Mouse (Mus musculus): ENCODE data around the gene Glyctk. TPM values are rescaled to one million over a fixed set of nuclear protein-coding genes. Genes with fewer than 3 reads are reported as not detected.

Gene Glyctk
- polyA plus RNA-seq, 1 experiment from 2014 or later, result 0.74 TPM

DNA sequence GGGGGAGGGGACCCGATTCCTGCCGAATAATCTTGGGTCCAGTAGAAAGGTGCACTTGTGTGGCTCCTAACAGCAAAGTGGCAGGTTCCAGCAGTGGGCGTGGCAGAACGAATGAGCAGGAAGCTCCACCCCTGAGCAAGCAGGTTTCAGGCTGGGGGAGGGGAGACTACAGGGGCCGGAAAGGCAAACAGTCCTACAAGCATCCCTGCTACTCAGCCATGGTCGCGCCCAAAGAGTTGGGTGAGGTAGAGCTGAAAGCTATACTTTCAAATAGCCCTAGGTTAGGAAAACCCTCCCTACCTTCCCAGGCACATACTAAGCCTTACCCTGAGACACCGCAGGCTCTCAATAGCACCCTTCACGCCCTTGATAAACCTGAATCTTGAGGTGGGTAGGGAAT, 51.7 kb downstream of the Glyctk start:
- 72% methylated on average over 9 of the region's 9 CpGs for WGBS
- H3K9ac ChIP-seq, result no peak overlapping the region
- no peak overlapping the region for H3K4me3 ChIP-seq
- no peaks in the 10 kb centered on the region for H3K27me3 ChIP-seq
- no peaks in the 10 kb centered on the region for H3K36me3 ChIP-seq
- H3K27ac ChIP-seq, result no peak overlapping the region
- no peak overlapping the region for H3K4me2 ChIP-seq
- ATAC-seq (replicated peaks; ENCODE audit: insufficient number of reproducible peaks, insufficient read depth, low FRiP score, low read depth), result no peak
- H3K9me3 ChIP-seq (replicated peaks), result no peaks in the 10 kb centered on the region
- H3K4me1 ChIP-seq (replicated peaks), result no peaks in the 10 kb centered on the region

DNA sequence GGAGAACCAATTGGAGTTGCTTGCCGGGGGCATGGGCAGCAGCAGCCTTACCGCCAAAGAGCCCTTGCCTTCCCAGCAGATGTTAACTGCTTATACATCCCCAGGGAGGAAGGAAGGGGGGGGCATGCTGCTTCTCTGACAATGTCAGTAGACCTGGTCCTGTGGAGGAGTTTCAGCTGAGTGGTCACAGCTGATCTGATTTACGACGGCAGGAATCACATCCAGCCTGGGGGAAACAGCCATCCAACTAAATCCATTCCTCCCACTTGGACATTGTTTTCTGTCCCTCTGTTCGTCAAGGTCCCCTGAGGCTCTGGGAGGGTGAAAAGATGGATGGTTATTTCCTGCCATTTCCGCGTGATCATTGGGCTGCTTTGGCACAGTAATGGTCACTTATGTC, 53.5 kb downstream of the Glyctk start:
- Histone ChIP-seq H3K9me3 (replicated peaks) (no peaks in the 10 kb centered on the region), H3K4me1 (replicated peaks) (no peaks in the 10 kb centered on the region), H3K27ac (no peak overlapping the region), H3K4me3 (no peak overlapping the region), H3K27me3 (no peaks in the 10 kb centered on the region), H3K4me2 (no peak overlapping the region), H3K9ac (no peak overlapping the region), H3K36me3 (no peaks in the 10 kb centered on the region)
- ATAC-seq (replicated peaks; ENCODE audit: insufficient number of reproducible peaks, insufficient read depth, low FRiP score, low read depth), result no peak
- WGBS, result 76% methylated on average over 7 of the region's 7 CpGs

MicroRNAs within 50 kb of the gene (microRNA counts, 519-probe panel; counts per million panel counts)
- microRNA mmu-let-7g, result 4,734 counts per million, percentile 98 among the panel's probes with 10 or more counts

Small RNA genes lying within 50 kb of the gene (microRNA-seq; reads per million reads assigned to microRNA genes)
- gene Mir135a-1 (1.3 reads per million), gene Mirlet7g (69,071 reads per million, percentile 99 among the genes with 10 or more reads in this experiment)

Other genes with a start within 250 kb of the Glyctk start
- gene Col6a5, start 197.5 kb downstream of the Glyctk start, polyA plus RNA-seq (2015; fragmentation: Nextera tagmentation; extraction: Ambion mirVana), result 0.23 and 0.25 TPM in 2 replicates
- gene Col6a4, start 61.4 kb downstream of the Glyctk start, polyA plus RNA-seq (2015; fragmentation: Nextera tagmentation; extraction: Ambion mirVana), result 0.10 and 0.43 TPM in 2 replicates
- 16.7 and 19.7 TPM in 2 replicates for gene Wdr82, start 12.8 kb upstream of the Glyctk start, polyA plus RNA-seq (2015; fragmentation: Nextera tagmentation; extraction: Ambion mirVana)
- 23.1 and 33.6 TPM in 2 replicates for gene Ppm1m, start 41.6 kb upstream of the Glyctk start, polyA plus RNA-seq (2015; fragmentation: Nextera tagmentation; extraction: Ambion mirVana)
- gene Twf2, start 45.0 kb upstream of the Glyctk start, polyA plus RNA-seq (2015; fragmentation: Nextera tagmentation; extraction: Ambion mirVana), result 46.7 and 52.9 TPM in 2 replicates
- 0.04 and 0.08 TPM in 2 replicates for gene Tlr9, start 64.5 kb upstream of the Glyctk start, polyA plus RNA-seq (2015; fragmentation: Nextera tagmentation; extraction: Ambion mirVana)
- 168 and 187 TPM in 2 replicates for gene Alas1, start 90.5 kb upstream of the Glyctk start, polyA plus RNA-seq (2015; fragmentation: Nextera tagmentation; extraction: Ambion mirVana)
- 23.7 and 26.8 TPM in 2 replicates for gene Poc1a, start 122.9 kb upstream of the Glyctk start, polyA plus RNA-seq (2015; fragmentation: Nextera tagmentation; extraction: Ambion mirVana)
- gene Dusp7, start 210.5 kb upstream of the Glyctk start, polyA plus RNA-seq (2015; fragmentation: Nextera tagmentation; extraction: Ambion mirVana), result 8.9 and 13.8 TPM in 2 replicates